Mouse (Mus musculus) gastrocnemius, postnatal 4 days (tissue): ENCODE results near the gene Tgif1. TPM values are rescaled to one million over a fixed set of nuclear protein-coding genes. Genes with fewer than 3 reads are reported as not detected.

Experiments
- DNase-seq, 2 experiments: peaks; one replicate each; pipeline ENCODE4 v3.0.0; 2021 to 2022; ENCODE audit warnings: low spot score in 2 of 2, mixed read lengths in 2 of 2
- microRNA-seq: library from miRNA; unstranded; fragments of <30 nt; microRNA quantifications from one replicate; pipeline ENCODE4 v1.2.0, GENCODE M21; 2021
- total RNA-seq, 2 experiments: library from RNA; stranded (reverse); gene quantifications; 2 replicates each; pipeline ENCODE4 v1.2.3; 2021

The Tgif1 gene
- total RNA-seq, 2 experiments from 2014 or later: 16.3 to 18.6 TPM

DNA sequence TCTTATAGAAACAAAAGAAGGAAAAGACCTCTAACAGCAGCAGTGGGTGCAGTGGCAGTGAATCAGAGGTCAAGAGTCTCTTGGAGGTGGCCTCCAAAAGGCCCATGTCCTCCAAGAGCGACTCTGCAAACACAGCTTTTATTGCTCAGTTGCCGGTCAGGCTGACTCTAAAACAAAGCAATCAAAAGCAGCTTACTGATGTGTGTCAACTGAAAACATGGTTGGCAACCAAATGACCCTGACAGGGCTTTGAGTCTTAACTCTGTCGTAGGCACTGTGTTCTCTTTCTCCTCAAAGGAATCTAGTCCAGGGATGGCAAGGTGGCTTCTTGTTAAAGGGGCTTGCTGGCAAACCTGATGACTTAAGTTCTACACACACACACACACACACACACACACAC, 43.6 kb downstream of the Tgif1 start:
- DNase-seq: no peak

DNA sequence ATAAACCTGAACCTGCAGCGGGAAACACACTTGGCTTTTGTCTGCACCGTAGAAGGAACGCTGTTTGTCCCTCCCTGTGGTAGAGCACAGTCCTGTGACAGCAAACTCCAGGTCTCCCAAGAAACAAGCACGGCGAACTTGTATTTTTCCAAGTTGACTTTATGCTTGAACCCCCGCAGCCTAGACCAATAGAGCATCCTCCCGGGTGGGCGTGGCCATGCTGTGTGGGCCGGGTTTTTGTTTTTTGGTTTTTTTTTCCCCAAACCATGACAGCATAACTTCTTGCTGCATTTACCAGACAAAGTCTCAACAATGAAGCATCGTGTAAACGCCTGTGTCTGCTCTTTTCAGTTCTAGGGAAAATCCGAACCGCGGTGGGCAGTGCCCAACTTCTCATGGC, 44.5 kb downstream of the Tgif1 start:
- DNase-seq: no peak

DNA sequence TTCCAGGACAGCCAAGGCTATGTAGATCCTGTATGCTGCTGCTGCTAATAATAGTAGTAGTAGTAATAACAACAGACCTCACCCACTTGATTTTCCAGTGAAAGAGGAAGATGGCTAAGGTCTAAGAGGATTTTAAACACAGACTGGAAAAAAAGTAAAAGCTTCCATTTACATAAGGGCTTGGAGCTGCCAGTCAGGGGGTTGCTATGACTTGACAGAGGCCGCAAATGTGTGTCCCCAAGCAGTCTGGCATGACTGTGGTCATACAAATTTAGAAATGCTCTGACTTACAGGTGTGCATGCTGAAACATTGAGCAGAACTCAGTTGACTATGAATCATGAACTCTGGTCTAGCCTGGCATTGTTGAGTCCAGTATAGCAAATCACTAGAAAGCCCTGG, 45.5 kb downstream of the Tgif1 start:
- DNase-seq: no peak

DNA sequence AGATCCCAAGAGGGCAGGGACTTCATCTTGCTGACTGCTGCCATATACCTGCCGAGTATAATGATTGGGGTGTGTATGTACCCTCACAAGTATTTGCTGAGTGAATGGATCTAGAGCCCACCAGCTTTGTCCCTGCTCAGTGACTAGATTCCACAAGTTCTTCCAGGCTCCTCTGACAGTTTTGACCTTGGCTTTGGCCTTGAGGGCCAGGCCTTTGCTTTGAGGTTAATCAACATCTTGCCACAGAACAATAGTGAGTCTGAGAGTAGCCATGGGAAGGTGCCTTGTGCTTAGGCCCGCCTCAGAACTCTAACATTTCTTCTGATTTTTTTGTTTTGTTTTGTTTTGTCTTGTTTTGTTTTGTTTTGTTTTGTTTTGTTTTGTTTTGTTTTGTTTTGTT, 46.7 kb downstream of the Tgif1 start:
- DNase-seq: no peak

DNA sequence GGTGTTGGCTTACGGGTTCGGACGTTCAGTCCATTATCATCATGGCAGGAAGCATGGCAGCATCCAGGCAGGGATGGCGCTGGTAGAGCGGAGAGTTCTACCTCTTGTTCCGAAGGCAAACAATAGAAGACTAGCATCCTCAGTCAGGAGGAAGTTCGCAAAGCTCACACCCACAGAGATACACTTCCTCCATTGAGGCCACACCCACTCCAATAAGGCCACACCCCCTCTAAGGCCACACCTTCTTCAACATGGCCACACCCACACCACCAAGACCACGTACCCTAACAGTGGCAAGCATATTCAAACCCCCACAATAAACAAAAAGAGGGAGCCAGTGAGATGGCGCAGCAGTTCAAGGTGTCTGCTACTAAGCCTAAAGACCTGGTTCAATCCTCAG, 47.5 kb downstream of the Tgif1 start:
- no peak for DNase-seq

GRCm38 (mm10) chr17:70802022-70802421, 51.3 kb downstream of the Tgif1 start:
- DNase-seq: no peak

GRCm38 (mm10) chr17:70799266-70799665, 54.1 kb downstream of the Tgif1 start:
- no peak for DNase-seq

DNA sequence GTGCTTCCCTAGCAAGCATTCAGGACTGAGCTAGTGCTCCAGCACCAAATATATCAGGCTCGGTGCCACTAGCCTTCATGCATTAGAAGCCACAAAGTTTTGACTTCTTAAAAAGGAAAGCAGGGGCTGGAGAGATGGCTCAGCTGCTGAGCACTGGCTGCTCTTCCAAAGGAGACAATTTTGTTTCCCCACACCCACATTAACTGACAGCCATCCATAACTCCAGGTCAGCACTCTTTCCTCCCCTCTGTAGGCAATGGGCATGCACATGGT, 55.6 kb downstream of the Tgif1 start:
- no peak for DNase-seq

- DNase-seq: no peak
Measured at GRCm38 (mm10) chr17:70796940-70797772, 56.2 kb downstream of the Tgif1 start.

GRCm38 (mm10) chr17:70795196-70795595, 58.1 kb downstream of the Tgif1 start:
- DNase-seq: no peak

DNA sequence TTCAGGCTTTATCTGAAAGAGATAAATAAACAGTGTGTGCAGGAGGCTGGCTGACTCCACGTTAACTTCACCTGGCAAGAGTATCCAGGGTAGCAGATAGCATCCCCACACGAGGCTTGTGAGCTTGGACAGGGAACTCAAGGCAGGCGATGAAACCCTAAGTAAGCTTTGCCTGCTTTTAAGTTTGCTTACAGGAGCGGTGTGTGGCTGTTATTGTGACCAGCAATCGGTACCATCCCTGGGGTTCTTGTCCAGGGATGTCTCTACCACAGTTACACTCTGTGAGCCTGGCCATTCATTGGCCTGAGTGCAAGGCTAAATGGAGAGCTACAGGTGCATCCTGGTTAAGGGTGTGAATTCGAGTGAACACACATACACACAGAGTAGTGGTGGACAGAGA, 58.6 kb downstream of the Tgif1 start:
- DNase-seq: no peak

GRCm38 (mm10) chr17:70794291-70794690, 59.1 kb downstream of the Tgif1 start:
- DNase-seq: peak in 1 of 2 experiments; percentile 41

Small RNA genes lying within 50 kb of the gene (microRNA-seq; reads per million reads assigned to microRNA genes)
- not detected for gene Mir1195

Other genes starting within 250 kb of the Tgif1 start
- 100 to 1,000 TPM; 917 to 927 TPM for gene Myom1, start 149.1 kb upstream of the Tgif1 start, total RNA-seq
- 100 to 1,000 TPM; 712 to 757 TPM for gene Myl12a, start 149.3 kb upstream of the Tgif1 start, total RNA-seq